Mouse (Mus musculus): Measurements from ENCODE around the gene Ccdc171. TPM values are rescaled to one million over a fixed set of nuclear protein-coding genes. Genes with fewer than 3 reads are reported as not detected.
"Not testable (repeated sequence)": the region's sequence is repeated elsewhere in the genome, so short reads cannot be mapped to it uniquely, and the experiment has no call there.

Gene Ccdc171
- polyA plus RNA-seq, 1 experiment from 2014 or later, result 4.7 TPM

GRCm38 (mm10) chr4:83519807-83520206, 5.5 kb upstream of the Ccdc171 start:
- Histone ChIP-seq H3K36me3 (ENCODE audit: control insufficient read depth, insufficient read depth, low read length) (no peaks in the 10 kb centered on the region), H3K4me3 (replicated peaks; ENCODE audit: low read depth, low read length) (no peak overlapping the region), H3K4me1 (ENCODE audit: control insufficient read depth, insufficient read depth, low read length) (no peaks in the 10 kb centered on the region), H3K4me2 (ENCODE audit: low read length) (no peak overlapping the region), H3K27ac (replicated peaks; ENCODE audit: low read depth, low read length) (no peak overlapping the region), H3K9ac (replicated peaks; ENCODE audit: low read length) (no peak overlapping the region), H3K9me3 (ENCODE audit: control insufficient read depth, low read length) (no peaks in the 10 kb centered on the region), H3K27me3 (ENCODE audit: control insufficient read depth, insufficient read depth, low read length) (no peaks in the 10 kb centered on the region)
- ATAC-seq (ENCODE audit: low FRiP score, low TSS enrichment), result no peak
- no peak for DNase-seq

- no peak overlapping the region for H3K9ac ChIP-seq (replicated peaks; ENCODE audit: low read length)
- no peak for ATAC-seq (ENCODE audit: low FRiP score, low TSS enrichment)
- no peak overlapping the region for H3K4me2 ChIP-seq (ENCODE audit: low read length)
- no peaks in the 10 kb centered on the region for H3K27me3 ChIP-seq (ENCODE audit: control insufficient read depth, insufficient read depth, low read length)
- H3K9me3 ChIP-seq (ENCODE audit: control insufficient read depth, low read length), result no peaks in the 10 kb centered on the region
- H3K4me1 ChIP-seq (ENCODE audit: control insufficient read depth, insufficient read depth, low read length), result no peaks in the 10 kb centered on the region
- H3K27ac ChIP-seq (replicated peaks; ENCODE audit: low read depth, low read length), result no peak overlapping the region
- no peaks in the 10 kb centered on the region for H3K36me3 ChIP-seq (ENCODE audit: control insufficient read depth, insufficient read depth, low read length)
- H3K4me3 ChIP-seq (replicated peaks; ENCODE audit: low read depth, low read length), result no peak overlapping the region
- 88% methylated on average over 4 of the region's 4 CpGs for WGBS
- DNase-seq, result no peak
These were observed 5.0 kb upstream of the Ccdc171 start for GRCm38 (mm10) chr4:83520308-83520707.

GRCm38 (mm10) chr4:83522066-83522465, 3.3 kb upstream of the Ccdc171 start:
- Histone ChIP-seq H3K36me3 (ENCODE audit: control insufficient read depth, insufficient read depth, low read length) (no peaks in the 10 kb centered on the region), H3K4me1 (ENCODE audit: control insufficient read depth, insufficient read depth, low read length) (peaks cover 3% of the 10 kb centered on the region; the same call in 1 of the 2 replicates), H3K27me3 (ENCODE audit: control insufficient read depth, insufficient read depth, low read length) (no peaks in the 10 kb centered on the region), H3K4me3 (replicated peaks; ENCODE audit: low read depth, low read length) (no peak overlapping the region), H3K9ac (replicated peaks; ENCODE audit: low read length) (no peak overlapping the region), H3K4me2 (ENCODE audit: low read length) (no peak overlapping the region), H3K27ac (replicated peaks; ENCODE audit: low read depth, low read length) (no peak overlapping the region), H3K9me3 (ENCODE audit: control insufficient read depth, low read length) (no peaks in the 10 kb centered on the region)
- WGBS, result 28% methylated on average over 5 of the region's 5 CpGs
- DNase-seq (no peak), ATAC-seq (ENCODE audit: low FRiP score, low TSS enrichment) (no peak)

GRCm38 (mm10) chr4:83524456-83524842, 896 bp upstream of the Ccdc171 start:
- no peaks in the 10 kb centered on the region for H3K9me3 ChIP-seq (ENCODE audit: control insufficient read depth, low read length)
- peaks cover 3% of the 10 kb centered on the region; the same call in 1 of the 2 replicates for H3K4me1 ChIP-seq (ENCODE audit: control insufficient read depth, insufficient read depth, low read length)
- no peak for DNase-seq
- H3K4me2 ChIP-seq (ENCODE audit: low read length), result peak overlapping the region; percentile 91
- 2% methylated on average over 6 of the region's 6 CpGs for WGBS
- no peaks in the 10 kb centered on the region for H3K36me3 ChIP-seq (ENCODE audit: control insufficient read depth, insufficient read depth, low read length)
- peak overlapping the region; percentile 80 for H3K4me3 ChIP-seq (replicated peaks; ENCODE audit: low read depth, low read length)
- ATAC-seq (ENCODE audit: low FRiP score, low TSS enrichment), result 0 out of 2 replicates have a peak, but pooled peaks have one; percentile 4
- H3K9ac ChIP-seq (replicated peaks; ENCODE audit: low read length), result peak overlapping the region; percentile 85
- peak overlapping the region; percentile 99 for H3K27ac ChIP-seq (replicated peaks; ENCODE audit: low read depth, low read length)
- H3K27me3 ChIP-seq (ENCODE audit: control insufficient read depth, insufficient read depth, low read length), result no peaks in the 10 kb centered on the region

- peaks cover 3% of the 10 kb centered on the region; the same call in 1 of the 2 replicates for H3K4me1 ChIP-seq (ENCODE audit: control insufficient read depth, insufficient read depth, low read length)
- peak; percentile 73 for ATAC-seq (ENCODE audit: low FRiP score, low TSS enrichment)
- no peaks in the 10 kb centered on the region for H3K9me3 ChIP-seq (ENCODE audit: control insufficient read depth, low read length)
- DNase-seq, result peak; percentile 59
- no peaks in the 10 kb centered on the region for H3K27me3 ChIP-seq (ENCODE audit: control insufficient read depth, insufficient read depth, low read length)
- WGBS, result under 1% methylated on average over 18 of the region's 18 CpGs
- H3K9ac ChIP-seq (replicated peaks; ENCODE audit: low read length), result peak overlapping the region; percentile 85
- peak overlapping the region; percentile 80 for H3K4me3 ChIP-seq (replicated peaks; ENCODE audit: low read depth, low read length)
- H3K36me3 ChIP-seq (ENCODE audit: control insufficient read depth, insufficient read depth, low read length), result no peaks in the 10 kb centered on the region
- peak overlapping the region; percentile 99 for H3K27ac ChIP-seq (replicated peaks; ENCODE audit: low read depth, low read length)
- peak overlapping the region; percentile 91 for H3K4me2 ChIP-seq (ENCODE audit: low read length)
These were observed 328 bp downstream of the Ccdc171 start for GRCm38 (mm10) chr4:83525690-83526055.

- ATAC-seq (ENCODE audit: low FRiP score, low TSS enrichment) (no peak), DNase-seq (peak; percentile 54)
- peak overlapping the region; percentile 80 for H3K4me3 ChIP-seq (replicated peaks; ENCODE audit: low read depth, low read length)
- no peaks in the 10 kb centered on the region for H3K27me3 ChIP-seq (ENCODE audit: control insufficient read depth, insufficient read depth, low read length)
- H3K9ac ChIP-seq (replicated peaks; ENCODE audit: low read length), result no peak overlapping the region
- H3K4me1 ChIP-seq (ENCODE audit: control insufficient read depth, insufficient read depth, low read length), result peaks cover 3% of the 10 kb centered on the region; the same call in 1 of the 2 replicates
- peak overlapping the region; percentile 91 for H3K4me2 ChIP-seq (ENCODE audit: low read length)
- no peak overlapping the region for H3K27ac ChIP-seq (replicated peaks; ENCODE audit: low read depth, low read length)
- H3K36me3 ChIP-seq (ENCODE audit: control insufficient read depth, insufficient read depth, low read length), result no peaks in the 10 kb centered on the region
- WGBS, result 5% methylated on average over 13 of the region's 13 CpGs
- H3K9me3 ChIP-seq (ENCODE audit: control insufficient read depth, low read length), result no peaks in the 10 kb centered on the region
These were observed 1.1 kb downstream of the Ccdc171 start for GRCm38 (mm10) chr4:83526270-83526987.

GRCm38 (mm10) chr4:83526988-83527334, 1.6 kb downstream of the Ccdc171 start:
- Histone ChIP-seq H3K4me3 (replicated peaks; ENCODE audit: low read depth, low read length) (no peak overlapping the region), H3K27ac (replicated peaks; ENCODE audit: low read depth, low read length) (no peak overlapping the region), H3K36me3 (ENCODE audit: control insufficient read depth, insufficient read depth, low read length) (no peaks in the 10 kb centered on the region), H3K9ac (replicated peaks; ENCODE audit: low read length) (no peak overlapping the region), H3K27me3 (ENCODE audit: control insufficient read depth, insufficient read depth, low read length) (no peaks in the 10 kb centered on the region), H3K4me2 (ENCODE audit: low read length) (no peak overlapping the region), H3K4me1 (ENCODE audit: control insufficient read depth, insufficient read depth, low read length) (peaks cover 3% of the 10 kb centered on the region; the same call in 1 of the 2 replicates), H3K9me3 (ENCODE audit: control insufficient read depth, low read length) (no peaks in the 10 kb centered on the region)
- WGBS, result 59% methylated on average over 6 of the region's 6 CpGs
- ATAC-seq (ENCODE audit: low FRiP score, low TSS enrichment), result no peak
- DNase-seq, result no peak

- no peak overlapping the region for H3K9ac ChIP-seq (replicated peaks; ENCODE audit: low read length)
- DNase-seq (peak; percentile 50), ATAC-seq (ENCODE audit: low FRiP score, low TSS enrichment) (no peak)
- no peaks in the 10 kb centered on the region for H3K9me3 ChIP-seq (ENCODE audit: control insufficient read depth, low read length)
- H3K4me1 ChIP-seq (ENCODE audit: control insufficient read depth, insufficient read depth, low read length), result peaks cover 3% of the 10 kb centered on the region; the same call in 1 of the 2 replicates
- H3K27ac ChIP-seq (replicated peaks; ENCODE audit: low read depth, low read length), result no peak overlapping the region
- H3K27me3 ChIP-seq (ENCODE audit: control insufficient read depth, insufficient read depth, low read length), result no peaks in the 10 kb centered on the region
- H3K4me3 ChIP-seq (replicated peaks; ENCODE audit: low read depth, low read length), result no peak overlapping the region
- no peaks in the 10 kb centered on the region for H3K36me3 ChIP-seq (ENCODE audit: control insufficient read depth, insufficient read depth, low read length)
- H3K4me2 ChIP-seq (ENCODE audit: low read length), result no peak overlapping the region
These were observed 2.6 kb downstream of the Ccdc171 start for GRCm38 (mm10) chr4:83527921-83528320.

GRCm38 (mm10) chr4:83530060-83530459, 4.7 kb downstream of the Ccdc171 start:
- not testable (repeated sequence) for H3K4me1 ChIP-seq (ENCODE audit: control insufficient read depth, insufficient read depth, low read length); H3K27ac ChIP-seq (replicated peaks; ENCODE audit: low read depth, low read length); H3K27me3 ChIP-seq (ENCODE audit: control insufficient read depth, insufficient read depth, low read length); H3K9me3 ChIP-seq (ENCODE audit: control insufficient read depth, low read length); H3K36me3 ChIP-seq (ENCODE audit: control insufficient read depth, insufficient read depth, low read length); H3K4me3 ChIP-seq (replicated peaks; ENCODE audit: low read depth, low read length); H3K9ac ChIP-seq (replicated peaks; ENCODE audit: low read length); H3K4me2 ChIP-seq (ENCODE audit: low read length); DNase-seq; ATAC-seq (ENCODE audit: low FRiP score, low TSS enrichment)
- 90% methylated on average over 4 of the region's 4 CpGs for WGBS
